Mouse (Mus musculus) spleen, adult 2 months (tissue): ENCODE measurements at regions not wholly inside any gene's neighbourhood (a gene's known extent, or its start where the extent isn't known, plus 50 kb on each side); places are given as distances from the start of the nearest gene placed in this dataset.

ENCODE experiments used
- CTCF ChIP-seq: fragments of 200-500 bp; IDR thresholded peaks from 2 replicates; pipeline ENCODE4 v1.5.1; 2011; ENCODE audit warnings: mild to moderate bottlenecking, inconsistent platforms; ENCODE audit not compliant: insufficient read depth, insufficient read length, insufficient replicate concordance; ENCODE audit errors: extremely low read depth
- POLR2A ChIP-seq: fragments of 200-500 bp; IDR thresholded peaks from 2 replicates; pipeline ENCODE4 v1.6.1; 2011; ENCODE audit warnings: low read depth, low read length, inconsistent platforms

GRCm38 (mm10) chr5:112051786-112052185, 200.5 kb downstream of the Cryba4 start:
- no peak for TF ChIP-seq CTCF
- TF ChIP-seq POLR2A, result no peak
